In the genomic region with DNA sequence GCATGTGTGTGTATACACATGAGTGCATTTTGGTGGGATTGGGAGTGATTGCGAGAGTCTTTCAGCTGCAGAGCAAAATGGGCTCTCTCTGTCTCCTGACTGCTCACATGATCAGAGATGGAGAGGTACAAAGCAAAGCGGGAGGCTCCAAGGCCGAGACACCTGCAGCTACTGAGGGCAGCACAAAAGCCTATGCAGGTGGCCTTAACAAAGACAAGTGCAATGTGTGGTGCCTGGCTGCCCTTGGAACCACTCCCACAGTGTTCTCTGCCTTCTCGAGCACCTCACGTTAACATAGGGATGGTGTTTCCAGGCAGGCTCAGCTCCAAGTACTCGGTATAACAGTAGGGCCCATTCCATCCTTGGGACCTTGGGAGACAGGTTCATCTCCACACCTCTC, we compare ENCODE assay signal across 18 mouse cellular contexts.
A peak's percentile ranks its signal among the peaks of the same experiment; 100 is the strongest.
DNase-seq lines count a peak whose midpoint lies in the region; ATAC-seq and TF ChIP-seq lines count a peak whose summit lies in the region.
"Had no signal": no experiment of that assay in that cellular context is flagged by ENCODE, and none has a peak within 500 bp of the region (broad histone marks: within the 10 kb centered on the region; RNA-seq: fewer than 3 reads in every experiment).

No protein-coding gene starts in this region.

- H3K9me3 ChIP-seq in midbrain, embryonic 11.5 days (ENCODE audit: control insufficient read depth, low read length): no peaks in the 10 kb centered on the region
- H3K9me3 ChIP-seq: embryonic facial prominence, embryonic 10.5 days; embryonic facial prominence, embryonic 12.5 days; forebrain, embryonic 13.5 days; forebrain, embryonic 15.5 days had no signal

- H3K4me1 ChIP-seq in midbrain, embryonic 11.5 days (ENCODE audit: control insufficient read depth, insufficient read depth, low read length): peaks cover 2% of the 10 kb centered on the region; the same call in 1 of the 2 replicates
- H3K4me1 ChIP-seq: embryonic facial prominence, embryonic 12.5 days had no signal

- no peak overlapping the region for H3K9ac ChIP-seq in midbrain, embryonic 11.5 days (ENCODE audit: low read length)
- H3K9ac ChIP-seq: embryonic facial prominence, embryonic 12.5 days; forebrain, embryonic 13.5 days; forebrain, embryonic 15.5 days; forebrain, postnatal 0 days had no signal

- TF ChIP-seq CTCF in layer of hippocampus, adult 2 months (conservative IDR thresholded peaks at IDR 0.05): no peak

- no peak for DNase-seq in layer of hippocampus, adult 2 months (ENCODE audit: low spot score in 2 of 2)
- DNase-seq in layer of hippocampus, adult 18-20 months (ENCODE audit: low spot score in 2 of 2): no peak
- DNase-seq in ES-CJ7 (ENCODE audit: low read depth, low spot score): peak; percentile 43
- DNase-seq in midbrain, embryonic 11.5 days (ENCODE audit: low spot score, missing footprints): no peak
- no peak for DNase-seq in frontal cortex, postnatal 14 days (ENCODE audit: low spot score in 2 of 2)
- DNase-seq: adrenal gland, adult 8-10 months; adrenal gland, postnatal 14 days; adrenal gland, postnatal 36 days; cerebellum, adult 11-12 months; cerebellum, adult 2 months; cerebellum, postnatal 10 days; cerebellum, postnatal 25 days; forebrain, postnatal 0 days had no signal

- no peaks in the 10 kb centered on the region for H3K36me3 ChIP-seq in midbrain, embryonic 11.5 days (ENCODE audit: control insufficient read depth, insufficient read depth, low read length)
- H3K36me3 ChIP-seq: embryonic facial prominence, embryonic 10.5 days; embryonic facial prominence, embryonic 12.5 days; forebrain, embryonic 15.5 days had no signal

- 74% methylated on average over 6 of the region's 6 CpGs for WGBS in midbrain, embryonic 11.5 days

- peak overlapping the region; percentile 59; the same call in 1 of the 2 replicates for H3K27ac ChIP-seq in layer of hippocampus, adult 2 months
- no peak overlapping the region for H3K27ac ChIP-seq in midbrain, embryonic 11.5 days (ENCODE audit: low read depth, low read length)
- H3K27ac ChIP-seq: embryonic facial prominence, embryonic 10.5 days; embryonic facial prominence, embryonic 12.5 days; forebrain, embryonic 13.5 days; forebrain, embryonic 15.5 days had no signal

- no peak for ATAC-seq in midbrain, embryonic 11.5 days (ENCODE audit: low FRiP score)
- ATAC-seq: activated CD4-positive, CD25-positive, alpha-beta regulatory T cell, adult 4 months; forebrain, embryonic 13.5 days; forebrain, embryonic 15.5 days; forebrain, postnatal 0 days had no signal

- H3K4me2 ChIP-seq in midbrain, embryonic 11.5 days: no peak overlapping the region
- H3K4me2 ChIP-seq: embryonic facial prominence, embryonic 12.5 days; forebrain, embryonic 13.5 days; forebrain, embryonic 15.5 days had no signal

- H3K27me3 ChIP-seq in midbrain, embryonic 11.5 days (ENCODE audit: control insufficient read depth, insufficient read depth, low read length): no peaks in the 10 kb centered on the region
- H3K27me3 ChIP-seq: forebrain, embryonic 15.5 days had no signal

- no peak overlapping the region for H3K4me3 ChIP-seq in layer of hippocampus, adult 2 months
- no peak overlapping the region for H3K4me3 ChIP-seq in midbrain, embryonic 11.5 days (ENCODE audit: low read depth, low read length)
- H3K4me3 ChIP-seq: embryonic facial prominence, embryonic 10.5 days; embryonic facial prominence, embryonic 12.5 days; forebrain, embryonic 13.5 days; forebrain, embryonic 15.5 days had no signal
